Mouse (Mus musculus) kidney, postnatal 0 days (tissue): Measurements from ENCODE around the gene Apold1. TPM values are rescaled to one million over a fixed set of nuclear protein-coding genes. Genes with fewer than 3 reads are reported as not detected.

Experiments used
- ATAC-seq: fragments of 200-750 bp; cut with Nextera tagmentation; replicated peaks from 2 replicates; pipeline ENCODE4 v1.8.0; 2017; ENCODE audit warnings: low read depth, moderate number of reproducible peaks, moderate TSS enrichment, moderate library complexity; ENCODE audit not compliant: low FRiP score
- DNase-seq: peaks from one replicate; pipeline ENCODE4 v3.0.0-alpha.2; 2016; ENCODE audit warnings: low spot score
- H3K27ac ChIP-seq: fragments of 300-500 bp; sonication (generic); 2 replicates; pipeline ENCODE4 v1.5.1; 2014; ENCODE audit warnings: mild to moderate bottlenecking
- H3K27me3 ChIP-seq: fragments of 300-500 bp; sonication (generic); 2 replicates; pipeline ENCODE4 v1.6.1; 2014; ENCODE audit warnings: low read length, mixed read lengths; ENCODE audit not compliant: insufficient read depth
- H3K36me3 ChIP-seq: fragments of 300-500 bp; sonication (generic); 2 replicates; pipeline ENCODE4 v1.6.1; 2014; ENCODE audit warnings: low read length, mixed read lengths; ENCODE audit not compliant: insufficient read depth
- H3K4me1 ChIP-seq: fragments of 300-500 bp; sonication (generic); replicated peaks from 2 replicates; pipeline ENCODE4 v1.6.1; 2014; ENCODE audit warnings: antibody characterized with exemption, low read length, mixed read lengths; ENCODE audit not compliant: insufficient read depth
- H3K4me2 ChIP-seq: fragments of 300-500 bp; sonication (generic); 2 replicates; pipeline ENCODE4 v1.6.1; 2014; ENCODE audit warnings: mild to moderate bottlenecking, low read length, moderate library complexity, mixed read lengths
- H3K4me3 ChIP-seq: fragments of 300-500 bp; sonication (generic); replicated peaks from 2 replicates; pipeline ENCODE4 v1.5.1; 2014; ENCODE audit warnings: low read depth, low read length
- H3K9ac ChIP-seq: fragments of 300-500 bp; sonication (generic); 2 replicates; pipeline ENCODE4 v1.6.1; 2014; ENCODE audit warnings: low read depth, low read length
- H3K9me3 ChIP-seq: fragments of 300-500 bp; sonication (generic); replicated peaks from 2 replicates; pipeline ENCODE4 v1.6.1; 2016; ENCODE audit warnings: low read length, inconsistent platforms, mixed read lengths
- CTCF ChIP-seq: IDR thresholded peaks from 2 replicates; pipeline ENCODE4 v1.5.1; 2016; ENCODE audit warnings: antibody characterized with exemption, low read depth, mild to moderate bottlenecking, moderate library complexity
- WGBS: fragments of 180-500 bp; shearing (Covaris S2); extraction: QIAGEN DNeasy Blood & Tissue Kit; methylation state at CpG from one replicate; pipeline ENCODE4 v1.1.7; 2014; 5-methylcytosine and 5-hydroxymethylcytosine counted together
- polyA plus RNA-seq: library from polyadenylated mRNA; unstranded; fragments of >200 nt; fragmentation: Nextera tagmentation; extraction: Ambion mirVana; gene quantifications from 2 replicates; pipeline ENCODE4 v1.2.1, GENCODE M21; 2015

The Apold1 gene
- polyA plus RNA-seq, 1 experiment from 2014 or later: 4.4 TPM

GRCm38 (mm10) chr6:135029246-135029645 is 47.7 kb downstream of the Apold1 start:
- peak overlapping the region; percentile 36; the same call in 1 of the 2 replicates for H3K27ac ChIP-seq
- no peaks in the 10 kb centered on the region for H3K9me3 ChIP-seq
- TF ChIP-seq CTCF: no peak
- H3K36me3 ChIP-seq: 0 out of 2 replicates have a peak, but pooled peaks cover 3% of the 10 kb centered on the region
- DNase-seq (peak; percentile 71), ATAC-seq (peak; percentile 90)
- H3K27me3 ChIP-seq: no peaks in the 10 kb centered on the region
- H3K4me1 ChIP-seq: no peaks in the 10 kb centered on the region
- no peak overlapping the region for H3K9ac ChIP-seq
- 21% methylated on average over 4 of the region's 4 CpGs for WGBS
- H3K4me2 ChIP-seq: no peak overlapping the region
- H3K4me3 ChIP-seq: no peak overlapping the region

Other genes with a start within 250 kb of the Apold1 start
- 10.1 and 10.3 TPM in 2 replicates for gene Dusp16, start 189.1 kb upstream of the Apold1 start, polyA plus RNA-seq
- gene Crebl2, start 151.6 kb upstream of the Apold1 start, polyA plus RNA-seq: 5.2 and 5.6 TPM in 2 replicates
- 11.1 and 12.1 TPM in 2 replicates for gene Gpr19, start 83.1 kb upstream of the Apold1 start, polyA plus RNA-seq
- gene Cdkn1b, start 61.3 kb upstream of the Apold1 start, polyA plus RNA-seq: 25.1 and 25.9 TPM in 2 replicates
- gene Ddx47, start 29.9 kb downstream of the Apold1 start, polyA plus RNA-seq: 85.9 and 91.6 TPM in 2 replicates
- gene Gprc5a, start 83.9 kb downstream of the Apold1 start, polyA plus RNA-seq: 14.6 and 15.7 TPM in 2 replicates
- gene Gprc5d, start 136.6 kb downstream of the Apold1 start, polyA plus RNA-seq: 0.08 TPM in 1 of 2 replicates, not detected in the other
- 31.8 and 34.8 TPM in 2 replicates for gene Fam234b, start 216.3 kb downstream of the Apold1 start, polyA plus RNA-seq
- 48.0 and 52.3 TPM in 2 replicates for gene Hebp1, start 216.3 kb downstream of the Apold1 start, polyA plus RNA-seq